Mouse (Mus musculus) lung, adult 2 months (tissue): ENCODE results near the gene Ppp1r17. TPM values are rescaled to one million over a fixed set of nuclear protein-coding genes. Genes with fewer than 3 reads are reported as not detected.

ENCODE experiments used
- DNase-seq: peaks from one replicate; pipeline ENCODE4 v3.0.0; 2022
- H3K4me1 ChIP-seq: fragments of 200-500 bp; 2 replicates; pipeline ENCODE4 v1.6.1; 2011; ENCODE audit warnings: low read length; ENCODE audit not compliant: control insufficient read depth, insufficient read depth
- H3K4me3 ChIP-seq: fragments of 200-500 bp; replicated peaks from 2 replicates; pipeline ENCODE3; 2011; ENCODE audit warnings: low read depth, mild to moderate bottlenecking, control low read depth, low read length; ENCODE audit errors: extremely low read depth
- CTCF ChIP-seq: fragments of 200-500 bp; IDR thresholded peaks from 2 replicates; pipeline ENCODE4 v1.5.1; 2011; ENCODE audit warnings: mild to moderate bottlenecking, low read length, control low read depth; ENCODE audit not compliant: insufficient read depth
- POLR2A ChIP-seq: fragments of 200-500 bp; IDR thresholded peaks from 2 replicates; pipeline ENCODE4 v1.6.1; 2011; ENCODE audit warnings: low read depth, mild to moderate bottlenecking, control low read depth, low read length, borderline replicate concordance; ENCODE audit errors: extremely low read depth
- WGBS: fragments of 180-500 bp; shearing (Covaris S2); methylation state at CpG from one replicate; pipeline ENCODE4 v1.1.7; 2018; 5-methylcytosine and 5-hydroxymethylcytosine counted together
- polyA plus RNA-seq: library from polyadenylated mRNA; depleted of rRNA; stranded (reverse); fragments of >200 nt; gene quantifications from 2 replicates; pipeline ENCODE4 v1.2.3, GENCODE M21; 2012; rRNA removed

Ppp1r17 gene
- not detected in 2 replicates for polyA plus RNA-seq

GRCm38 (mm10) chr6:56017291-56017994 lies at the start of gene Ppp1r17:
Ppp1r17 (plus strand) TSS chr6:56017497.
- no peak for DNase-seq
- WGBS: 60% methylated on average over 16 of the region's 16 CpGs
- H3K4me1 ChIP-seq: no peaks in the 10 kb centered on the region
- no peak for TF ChIP-seq POLR2A
- TF ChIP-seq CTCF: no peak
- H3K4me3 ChIP-seq: no peak within 1 kb of the TSS

- Histone ChIP-seq H3K4me1 (no peaks in the 10 kb centered on the region), H3K4me3 (no peak overlapping the region)
- TF ChIP-seq CTCF (no peak), POLR2A (no peak)
- DNase-seq: no peak
Measured at GRCm38 (mm10) chr6:55972998-55973397, 44.3 kb upstream of the Ppp1r17 start.

GRCm38 (mm10) chr6:55979766-55980165 lies 37.5 kb upstream of the Ppp1r17 start:
- no peak for DNase-seq
- Histone ChIP-seq H3K4me1 (no peaks in the 10 kb centered on the region), H3K4me3 (no peak overlapping the region)
- 82% methylated on average over 2 of the region's 2 CpGs for WGBS
- no peak for TF ChIP-seq CTCF
- TF ChIP-seq POLR2A: no peak

GRCm38 (mm10) chr6:56008711-56009110 lies 8.6 kb upstream of the Ppp1r17 start:
- no peak overlapping the region for H3K4me3 ChIP-seq
- DNase-seq: no peak
- 72% methylated on average over 4 of the region's 4 CpGs for WGBS
- no peaks in the 10 kb centered on the region for H3K4me1 ChIP-seq
- TF ChIP-seq POLR2A (no peak), CTCF (no peak)

GRCm38 (mm10) chr6:56012384-56012783 lies 4.9 kb upstream of the Ppp1r17 start:
- no peak for DNase-seq
- Histone ChIP-seq H3K4me1 (no peaks in the 10 kb centered on the region), H3K4me3 (no peak overlapping the region)
- TF ChIP-seq POLR2A: no peak
- 74% methylated on average over 5 of the region's 5 CpGs for WGBS

- Histone ChIP-seq H3K4me3 (no peak overlapping the region), H3K4me1 (no peaks in the 10 kb centered on the region)
- WGBS: 28% methylated on average over 2 of the region's 2 CpGs
- TF ChIP-seq CTCF (no peak), POLR2A (no peak)
- no peak for DNase-seq
Measured at GRCm38 (mm10) chr6:56019632-56020031, 2.3 kb downstream of the Ppp1r17 start.

- WGBS: 63% methylated on average over 2 of the region's 2 CpGs
- TF ChIP-seq POLR2A (no peak), CTCF (0 out of 2 replicates have a peak, but pooled peaks have one; percentile 10)
- H3K4me3 ChIP-seq: no peak overlapping the region
- DNase-seq: no peak
- H3K4me1 ChIP-seq: no peaks in the 10 kb centered on the region
Measured at GRCm38 (mm10) chr6:56025533-56025932, 8.2 kb downstream of the Ppp1r17 start.

- 65% methylated on average over 6 of the region's 6 CpGs for WGBS
- H3K4me3 ChIP-seq: no peak overlapping the region
- no peak for DNase-seq
- no peaks in the 10 kb centered on the region for H3K4me1 ChIP-seq
- TF ChIP-seq POLR2A (no peak), CTCF (no peak)
Measured at GRCm38 (mm10) chr6:56027318-56027717, 10.0 kb downstream of the Ppp1r17 start.

GRCm38 (mm10) chr6:56027966-56028365 lies 10.7 kb downstream of the Ppp1r17 start:
- TF ChIP-seq POLR2A: no peak
- TF ChIP-seq CTCF: no peak
- Histone ChIP-seq H3K4me1 (no peaks in the 10 kb centered on the region), H3K4me3 (no peak overlapping the region)
- DNase-seq: no peak
- 64% methylated on average over 5 of the region's 5 CpGs for WGBS

GRCm38 (mm10) chr6:56029986-56030385 lies 12.7 kb downstream of the Ppp1r17 start:
- no peak overlapping the region for H3K4me3 ChIP-seq
- DNase-seq: no peak
- TF ChIP-seq CTCF: no peak
- TF ChIP-seq POLR2A: no peak
- WGBS: 57% methylated on average over 5 of the region's 5 CpGs
- no peaks in the 10 kb centered on the region for H3K4me1 ChIP-seq

- WGBS: 71% methylated on average over 2 of the region's 2 CpGs
- no peak for DNase-seq
- Histone ChIP-seq H3K4me1 (no peaks in the 10 kb centered on the region), H3K4me3 (no peak overlapping the region)
- no peak for TF ChIP-seq POLR2A
- no peak for TF ChIP-seq CTCF
Measured at GRCm38 (mm10) chr6:56032231-56032630, 14.9 kb downstream of the Ppp1r17 start.
